Mouse (Mus musculus) lung, postnatal 0 days (tissue): Measurements from ENCODE around the gene Mob2. TPM values are rescaled to one million over a fixed set of nuclear protein-coding genes. Genes with fewer than 3 reads are reported as not detected.

Experiments used
- ATAC-seq: fragments of 200-750 bp; cut with Nextera tagmentation; 2 replicates; pipeline ENCODE4 v1.8.0; 2017; ENCODE audit warnings: moderate library complexity
- DNase-seq: peaks from one replicate; pipeline ENCODE4 v3.0.0-alpha.2; 2016; ENCODE audit warnings: low spot score
- H3K27ac ChIP-seq: fragments of 300-500 bp; sonication (generic); 2 replicates; pipeline ENCODE4 v1.5.1; 2014; ENCODE audit warnings: antibody characterized with exemption, mild to moderate bottlenecking, low read length, mixed read lengths
- H3K27me3 ChIP-seq: fragments of 300-500 bp; sonication (generic); replicated peaks from 2 replicates; pipeline ENCODE4 v1.6.1; 2014; ENCODE audit warnings: low read length, mixed read lengths; ENCODE audit not compliant: insufficient read depth
- H3K36me3 ChIP-seq: fragments of 300-500 bp; sonication (generic); 2 replicates; pipeline ENCODE4 v1.6.1; 2014; ENCODE audit warnings: low read length, mixed read lengths; ENCODE audit not compliant: insufficient read depth
- H3K4me1 ChIP-seq: fragments of 300-500 bp; sonication (generic); 2 replicates; pipeline ENCODE4 v1.6.1; 2014; ENCODE audit warnings: antibody characterized with exemption, low read depth, low read length, mixed read lengths; ENCODE audit not compliant: insufficient read depth
- H3K4me2 ChIP-seq: fragments of 300-500 bp; sonication (generic); replicated peaks from 2 replicates; pipeline ENCODE4 v1.6.1; 2014; ENCODE audit warnings: low read depth, mild to moderate bottlenecking, low read length, moderate library complexity, mixed read lengths
- H3K4me3 ChIP-seq: fragments of 300-500 bp; sonication (generic); 2 replicates; pipeline ENCODE4 v1.5.1; 2014; ENCODE audit warnings: low read depth, low read length
- H3K9ac ChIP-seq: fragments of 300-500 bp; sonication (generic); replicated peaks from 2 replicates; pipeline ENCODE4 v1.6.1; 2014; ENCODE audit warnings: low read depth, mild to moderate bottlenecking
- H3K9me3 ChIP-seq: fragments of 300-500 bp; sonication (generic); 2 replicates; pipeline ENCODE4 v1.6.1; 2016; ENCODE audit warnings: low read length, mixed read lengths
- CTCF ChIP-seq: IDR thresholded peaks from 2 replicates; pipeline ENCODE4 v1.5.1; 2016; ENCODE audit warnings: antibody characterized with exemption, mild to moderate bottlenecking
- EP300 ChIP-seq: IDR thresholded peaks from 2 replicates; pipeline ENCODE4 v1.6.1; 2016; ENCODE audit warnings: antibody characterized with exemption, mild to moderate bottlenecking, control low read depth
- WGBS: fragments of 180-500 bp; shearing (Covaris S2); extraction: QIAGEN DNeasy Blood & Tissue Kit; methylation state at CpG from one replicate; pipeline ENCODE4 v1.1.7; 2014; 5-methylcytosine and 5-hydroxymethylcytosine counted together
- polyA plus RNA-seq: library from polyadenylated mRNA; unstranded; fragments of >200 nt; fragmentation: Nextera tagmentation; extraction: Ambion mirVana; gene quantifications from 2 replicates; pipeline ENCODE4 v1.2.1, GENCODE M21; 2015

The Mob2 gene
- polyA plus RNA-seq, 1 experiment from 2014 or later: 104 TPM

DNA sequence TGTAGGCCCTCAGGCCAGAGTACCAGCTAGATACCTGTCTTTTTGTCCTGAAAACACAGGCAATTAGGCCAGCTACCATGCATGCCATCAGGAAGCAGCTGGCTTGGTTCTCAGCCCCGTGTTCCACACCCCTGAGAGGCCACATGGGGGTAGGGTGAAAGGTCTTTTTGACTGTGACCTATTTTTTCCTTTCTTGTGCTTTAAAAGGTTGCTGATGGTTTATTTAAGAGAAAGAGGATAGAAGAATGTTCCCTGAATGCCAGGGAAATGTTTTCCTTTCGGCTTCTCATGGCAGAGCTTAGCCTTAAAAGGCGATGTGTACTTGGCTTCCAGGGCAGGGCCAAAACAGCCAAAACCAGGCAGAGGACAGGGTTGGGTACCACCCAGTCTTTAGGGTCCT lies 40.0 kb downstream of the Mob2 start:
- no peak overlapping the region for H3K4me2 ChIP-seq
- 34% methylated on average over 3 of the region's 3 CpGs for WGBS
- H3K4me3 ChIP-seq: no peak overlapping the region
- peak overlapping the region; percentile 54; the same call in 1 of the 2 replicates for H3K27ac ChIP-seq
- no peaks in the 10 kb centered on the region for H3K36me3 ChIP-seq
- no peaks in the 10 kb centered on the region for H3K27me3 ChIP-seq
- H3K9ac ChIP-seq: no peak overlapping the region
- peaks cover 25% of the 10 kb centered on the region; the same call in 1 of the 2 replicates for H3K4me1 ChIP-seq
- H3K9me3 ChIP-seq: no peaks in the 10 kb centered on the region
- ATAC-seq (no peak), DNase-seq (no peak)
- TF ChIP-seq CTCF (no peak), EP300 (no peak)

DNA sequence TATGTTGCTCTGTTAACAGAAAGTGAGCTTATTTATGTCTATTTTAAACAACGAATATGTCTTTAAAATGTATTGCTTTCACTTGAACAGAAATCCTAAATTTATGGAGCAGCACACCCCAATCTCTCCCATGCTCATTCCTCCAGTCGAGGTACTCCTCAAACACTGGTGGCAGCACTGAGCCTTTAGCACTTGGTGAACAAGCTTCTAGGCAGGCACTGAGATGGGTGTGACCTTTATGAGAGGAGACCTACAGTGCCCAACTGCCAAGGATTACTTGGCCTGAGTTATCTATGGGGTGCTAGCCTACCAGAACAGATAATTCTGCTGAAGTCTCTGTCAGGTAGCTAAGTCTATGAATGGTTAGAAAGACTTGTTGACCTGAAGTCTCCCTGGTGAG lies 41.2 kb downstream of the Mob2 start:
- Histone ChIP-seq H3K9me3 (no peaks in the 10 kb centered on the region), H3K4me1 (peaks cover 17% of the 10 kb centered on the region; the same call in 1 of the 2 replicates), H3K36me3 (no peaks in the 10 kb centered on the region; the same call in 1 of the 2 replicates), H3K27me3 (no peaks in the 10 kb centered on the region), H3K9ac (no peak overlapping the region), H3K4me2 (no peak overlapping the region), H3K27ac (no peak overlapping the region), H3K4me3 (no peak overlapping the region)
- DNase-seq (peak; percentile 56), ATAC-seq (0 out of 2 replicates have a peak, but pooled peaks have one; percentile 32)
- TF ChIP-seq EP300 (no peak), CTCF (peak; percentile 71)
- 49% methylated on average over 2 of the region's 2 CpGs for WGBS

DNA sequence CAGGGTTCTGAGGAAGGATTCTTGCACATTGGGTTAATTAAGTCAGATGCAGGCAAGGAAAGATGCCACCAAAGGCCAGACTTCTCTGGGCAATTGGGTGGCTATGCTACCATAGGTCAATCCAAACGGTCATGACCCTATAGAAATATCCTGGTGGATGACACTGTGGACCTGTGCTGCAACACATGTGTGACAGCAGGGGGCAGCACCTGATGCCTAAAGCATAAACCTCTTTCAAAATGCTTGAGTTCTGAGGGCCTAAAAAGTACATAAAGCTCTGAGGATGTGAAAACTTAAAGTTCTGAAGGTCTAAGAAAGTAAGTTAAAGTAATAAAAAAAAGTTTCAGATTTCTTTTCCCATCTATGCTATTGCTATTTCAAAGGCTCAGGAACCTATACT lies 44.3 kb downstream of the Mob2 start:
- Histone ChIP-seq H3K27me3 (no peaks in the 10 kb centered on the region), H3K9me3 (no peaks in the 10 kb centered on the region), H3K27ac (no peak overlapping the region), H3K36me3 (peaks cover 16% of the 10 kb centered on the region; the same call in 1 of the 2 replicates), H3K4me2 (no peak overlapping the region), H3K4me1 (peaks cover 17% of the 10 kb centered on the region; the same call in 1 of the 2 replicates), H3K9ac (no peak overlapping the region), H3K4me3 (no peak overlapping the region)
- DNase-seq: peak; percentile 80
- ATAC-seq: peak; percentile 63
- no peak for TF ChIP-seq EP300
- TF ChIP-seq CTCF: peak; percentile 90
- WGBS: 45% methylated on average over 1 of the region's 1 CpGs

DNA sequence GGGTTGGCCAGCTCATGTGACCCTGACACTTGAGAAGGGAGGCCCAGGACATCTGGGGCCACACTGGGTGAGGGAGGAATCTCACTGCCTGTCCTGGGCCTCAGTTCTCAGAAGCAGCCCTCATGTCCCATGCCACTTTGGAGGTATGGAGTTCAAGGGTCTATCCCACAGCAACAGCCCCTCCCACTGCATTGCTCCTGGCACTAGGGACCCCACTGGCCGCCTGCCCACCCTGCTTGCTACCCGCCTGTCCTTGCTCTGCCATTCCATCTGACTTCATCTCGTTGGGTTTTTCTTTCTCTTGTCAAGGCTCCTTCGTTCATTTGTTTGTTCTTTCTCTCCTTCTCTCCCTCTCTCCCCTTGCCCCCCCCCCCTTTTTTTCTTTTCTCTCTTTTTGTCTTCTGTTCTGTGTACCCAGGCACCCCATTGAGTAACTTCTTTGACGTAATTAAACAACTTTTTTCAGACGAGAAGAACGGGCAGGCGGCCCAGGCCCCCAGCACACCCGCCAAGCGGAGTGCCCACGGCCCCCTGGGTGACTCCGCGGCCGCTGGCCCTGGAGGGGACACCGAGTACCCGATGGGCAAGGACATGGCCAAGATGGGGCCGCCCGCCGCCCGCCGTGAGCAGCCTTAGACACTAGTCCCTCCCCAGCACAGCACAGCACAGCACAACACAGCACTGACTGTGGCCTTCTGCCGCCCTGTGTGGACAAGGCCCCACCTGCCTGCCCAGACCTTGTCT lies 59.1 kb downstream of the Mob2 start:
- no peak overlapping the region for H3K4me3 ChIP-seq
- no peaks in the 10 kb centered on the region for H3K36me3 ChIP-seq
- no peaks in the 10 kb centered on the region for H3K9me3 ChIP-seq
- TF ChIP-seq CTCF (no peak), EP300 (no peak)
- no peaks in the 10 kb centered on the region for H3K4me1 ChIP-seq
- 76% methylated on average over 22 of the region's 22 CpGs for WGBS
- DNase-seq (no peak), ATAC-seq (peak; percentile 39)
- H3K9ac ChIP-seq: no peak overlapping the region
- H3K27ac ChIP-seq: no peak overlapping the region
- H3K4me2 ChIP-seq: no peak overlapping the region
- H3K27me3 ChIP-seq: no peaks in the 10 kb centered on the region

DNA sequence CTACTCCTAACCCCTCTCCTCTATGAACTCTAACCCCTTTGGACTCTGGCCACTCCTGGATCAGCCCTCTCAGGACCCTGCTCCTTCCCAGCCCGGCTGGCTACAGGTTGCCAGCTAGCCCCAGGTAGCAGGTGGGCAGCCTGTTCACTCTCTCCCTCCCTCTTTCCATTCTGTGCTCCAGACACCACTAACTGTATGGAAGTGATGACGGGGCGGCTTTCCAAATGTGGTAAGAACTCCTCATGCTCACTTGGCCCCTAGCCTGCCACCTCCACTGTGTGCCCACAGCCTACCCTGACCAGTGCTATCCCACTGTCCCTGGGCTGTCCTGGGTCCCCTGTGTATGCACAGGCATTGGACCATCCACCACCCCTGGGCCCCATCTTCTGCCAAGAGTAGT lies 60.2 kb downstream of the Mob2 start:
- H3K9me3 ChIP-seq: no peaks in the 10 kb centered on the region
- no peaks in the 10 kb centered on the region for H3K27me3 ChIP-seq
- ATAC-seq: no peak
- no peak for DNase-seq
- H3K36me3 ChIP-seq: no peaks in the 10 kb centered on the region
- H3K4me2 ChIP-seq: no peak overlapping the region
- TF ChIP-seq CTCF (no peak), EP300 (no peak)
- no peak overlapping the region for H3K4me3 ChIP-seq
- 84% methylated on average over 3 of the region's 3 CpGs for WGBS
- H3K27ac ChIP-seq: no peak overlapping the region
- no peak overlapping the region for H3K9ac ChIP-seq
- H3K4me1 ChIP-seq: no peaks in the 10 kb centered on the region

DNA sequence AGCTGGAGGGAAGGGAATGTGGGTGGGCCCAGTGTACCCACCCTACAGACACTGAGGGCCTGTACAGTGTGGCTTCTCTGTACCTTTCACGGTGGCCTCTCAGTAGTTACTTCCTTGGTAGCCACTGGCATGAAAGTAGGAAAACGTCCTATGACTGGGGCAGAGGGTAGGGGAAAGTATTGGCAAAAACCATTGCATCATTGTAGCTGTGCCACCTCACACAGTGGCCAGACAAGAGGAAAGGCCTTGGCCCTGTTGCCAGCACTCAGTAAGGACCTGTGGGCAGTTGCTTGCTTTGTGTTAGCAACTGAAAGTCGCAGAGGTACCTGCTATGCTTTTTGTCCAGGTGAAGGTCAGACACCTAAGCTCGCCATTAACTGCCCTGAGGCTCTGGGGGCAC lies 66.7 kb downstream of the Mob2 start:
- H3K4me1 ChIP-seq: no peaks in the 10 kb centered on the region
- H3K9me3 ChIP-seq: no peaks in the 10 kb centered on the region
- no peak overlapping the region for H3K4me2 ChIP-seq
- no peak overlapping the region for H3K27ac ChIP-seq
- no peak overlapping the region for H3K4me3 ChIP-seq
- no peak overlapping the region for H3K9ac ChIP-seq
- TF ChIP-seq CTCF: no peak
- TF ChIP-seq EP300: no peak
- H3K27me3 ChIP-seq: no peaks in the 10 kb centered on the region
- no peaks in the 10 kb centered on the region for H3K36me3 ChIP-seq
- WGBS: 77% methylated on average over 4 of the region's 4 CpGs
- DNase-seq (no peak), ATAC-seq (no peak)
